Mouse (Mus musculus) testis, adult 2 months (tissue): ENCODE measurements at regions not wholly inside any gene's neighbourhood (a gene's known extent, or its start where the extent isn't known, plus 50 kb on each side); places are given as distances from the start of the nearest gene placed in this dataset.
"Not testable (repeated sequence)": the region's sequence is repeated elsewhere in the genome, so short reads cannot be mapped to it uniquely, and the experiment has no call there.

Experiments used
- CTCF ChIP-seq: fragments of 200-500 bp; IDR thresholded peaks from 2 replicates; pipeline ENCODE4 v1.5.1; 2012; ENCODE audit warnings: low read depth, mild to moderate bottlenecking, inconsistent platforms, low read length, moderate library complexity; ENCODE audit not compliant: control insufficient read depth, insufficient read depth, insufficient replicate concordance
- POLR2A ChIP-seq: fragments of 200-500 bp; IDR thresholded peaks from 2 replicates; pipeline ENCODE4 v1.6.1; 2012; ENCODE audit warnings: low read depth, mild to moderate bottlenecking, inconsistent platforms, low read length, moderate library complexity; ENCODE audit not compliant: control insufficient read depth

GRCm38 (mm10) chr15:96099844-96100640 is 187.3 kb upstream of the Arid2 start:
- not testable (repeated sequence) for TF ChIP-seq CTCF, POLR2A
